Mouse (Mus musculus) spleen, postnatal 14 days (tissue): ENCODE measurements around the gene AW549877.

Experiments
- DNase-seq, 2 experiments: peaks; one replicate each; pipeline ENCODE4 v3.0.0; 2021 to 2022; ENCODE audit warnings: low spot score in 2 of 2

AW549877 gene

DNA sequence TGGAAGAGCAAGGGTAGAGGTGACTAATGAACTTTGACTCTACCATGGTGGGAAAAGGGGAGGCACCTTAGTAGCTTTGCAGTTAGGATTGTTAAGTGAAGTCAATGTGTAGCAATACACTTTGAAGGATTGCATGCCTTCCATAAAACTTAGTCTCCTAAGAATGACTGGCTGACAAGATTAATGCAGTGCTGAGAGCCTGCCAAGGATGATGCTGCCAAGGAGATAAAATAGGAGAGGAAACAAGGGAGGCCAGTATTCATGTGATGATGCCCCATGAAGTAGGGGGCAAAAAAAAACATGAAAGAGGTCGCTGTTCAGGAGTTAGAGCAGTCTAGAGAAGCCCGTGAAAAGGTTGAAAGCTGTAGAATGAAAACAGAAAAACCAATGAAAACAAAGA is 10.7 kb downstream of the AW549877 start:
- no peak for DNase-seq

DNA sequence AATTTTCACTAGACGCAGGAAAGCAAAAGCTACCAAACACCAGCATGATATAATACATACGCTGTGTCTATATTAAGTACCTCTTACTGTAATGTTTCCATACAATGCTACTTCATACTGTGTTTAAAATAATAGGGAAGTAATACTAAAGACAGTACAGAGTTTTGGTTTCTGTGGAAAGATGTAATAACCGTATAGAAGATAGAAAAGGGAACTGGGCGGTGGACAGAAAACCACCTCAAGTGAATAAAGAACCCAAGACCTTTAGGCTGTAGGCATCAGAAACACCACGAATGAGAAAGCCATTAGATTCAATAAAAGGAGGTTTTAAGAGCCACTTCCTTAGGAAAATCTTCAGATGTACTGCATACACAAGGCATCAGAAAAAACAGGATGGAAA is 12.8 kb downstream of the AW549877 start:
- no peak for DNase-seq

DNA sequence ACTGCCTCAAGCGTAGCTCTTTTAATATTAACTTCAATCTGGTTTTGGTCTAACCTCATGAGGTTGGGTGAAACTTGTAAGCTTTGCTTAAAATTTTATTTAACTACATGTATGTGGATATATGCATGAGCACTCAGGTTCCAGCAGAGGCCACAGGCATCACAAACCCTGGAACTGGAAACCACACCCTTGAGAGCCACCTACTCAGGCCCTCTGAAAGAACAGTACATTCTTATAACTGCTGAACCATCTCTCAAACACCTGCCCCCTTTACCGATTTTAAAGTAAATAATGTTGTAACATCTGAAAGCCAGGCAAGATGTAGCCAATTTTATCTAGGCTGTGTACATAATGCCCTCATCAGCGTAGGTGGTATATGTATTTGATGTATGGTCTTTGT is 15.7 kb downstream of the AW549877 start:
- DNase-seq, result no peak

DNA sequence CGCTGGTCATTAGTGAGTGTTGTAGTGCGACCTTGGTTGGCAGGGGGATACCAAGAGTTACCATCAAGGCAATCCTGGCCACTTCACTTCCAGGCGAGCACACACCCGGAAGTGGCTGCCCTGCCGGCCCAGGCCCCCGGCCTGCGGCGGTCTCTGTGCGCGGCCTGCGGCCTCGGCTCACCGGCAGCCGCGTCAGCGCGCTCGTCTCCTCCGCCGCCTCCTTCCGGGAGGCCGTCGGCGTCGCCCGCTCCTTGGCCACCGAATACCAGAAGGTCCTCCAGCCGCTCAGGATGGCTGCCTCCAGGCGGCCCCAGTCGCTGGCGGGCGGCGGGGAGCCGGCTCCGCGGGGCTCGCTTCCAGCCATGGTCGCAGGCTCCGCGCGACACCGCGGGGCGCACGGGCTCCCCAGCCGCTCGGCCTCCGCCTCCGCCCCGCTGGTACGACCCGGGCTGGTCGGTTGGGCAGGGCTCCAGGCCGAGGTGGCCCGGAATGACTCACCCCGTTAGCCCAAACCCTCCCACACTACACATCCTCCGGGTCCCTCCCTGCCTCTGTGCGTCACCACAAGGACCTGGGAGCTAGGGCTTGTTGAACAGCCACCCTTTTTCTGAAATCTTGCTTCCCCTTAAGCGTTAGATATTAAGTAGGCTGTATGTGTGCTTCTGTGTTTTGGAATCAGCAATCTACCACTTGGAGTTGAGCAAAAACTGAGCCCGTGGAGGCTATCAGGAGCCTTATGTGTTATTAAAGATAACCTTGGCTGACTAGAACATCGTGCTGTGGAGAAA is 16.3 kb downstream of the AW549877 start, which contains the start of gene Fbxo4:
Fbxo4 (minus strand) TSS at position 513 of the 788 bp plus-strand sequence.
- peak; percentile 30 to 59 for DNase-seq

DNA sequence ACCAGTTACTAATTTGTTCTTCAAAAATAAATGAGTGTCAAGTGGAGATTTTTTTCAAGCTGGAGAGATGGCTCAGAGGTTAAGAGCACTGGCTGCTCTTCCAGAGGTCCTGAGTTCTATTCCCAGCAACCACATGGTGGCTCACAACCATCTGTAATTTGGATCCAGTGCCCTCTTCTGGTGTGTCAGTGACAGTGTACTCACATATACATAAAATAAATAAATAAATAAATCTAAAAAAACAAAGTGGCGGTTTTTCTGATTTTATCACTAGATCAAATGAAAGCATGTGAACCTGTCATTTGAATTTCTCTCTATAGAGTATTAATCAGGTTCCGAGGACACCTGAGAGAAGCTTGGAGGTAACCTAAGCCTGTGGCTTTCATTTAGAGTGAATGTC is 17.3 kb downstream of the AW549877 start:
- DNase-seq, result no peak

DNA sequence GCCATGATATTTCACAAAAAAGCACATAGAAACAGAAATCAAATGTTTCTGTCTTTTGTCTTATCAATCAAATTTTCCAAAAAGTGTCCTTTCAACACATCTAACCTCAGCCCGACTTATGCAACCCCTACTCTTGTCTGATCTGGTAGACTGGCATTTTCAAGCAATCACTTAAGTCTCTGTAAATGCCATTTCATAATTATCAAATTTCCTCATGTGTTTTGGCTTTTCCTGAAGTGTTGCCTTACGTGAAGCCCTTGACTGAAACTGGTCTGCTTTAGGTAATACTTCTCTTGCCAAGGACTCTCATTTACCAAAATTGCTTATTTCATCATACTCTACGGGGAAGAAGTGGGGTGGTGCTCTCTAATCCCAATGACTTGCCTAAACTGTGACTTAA is 22.2 kb downstream of the AW549877 start:
- DNase-seq, result no peak

DNA sequence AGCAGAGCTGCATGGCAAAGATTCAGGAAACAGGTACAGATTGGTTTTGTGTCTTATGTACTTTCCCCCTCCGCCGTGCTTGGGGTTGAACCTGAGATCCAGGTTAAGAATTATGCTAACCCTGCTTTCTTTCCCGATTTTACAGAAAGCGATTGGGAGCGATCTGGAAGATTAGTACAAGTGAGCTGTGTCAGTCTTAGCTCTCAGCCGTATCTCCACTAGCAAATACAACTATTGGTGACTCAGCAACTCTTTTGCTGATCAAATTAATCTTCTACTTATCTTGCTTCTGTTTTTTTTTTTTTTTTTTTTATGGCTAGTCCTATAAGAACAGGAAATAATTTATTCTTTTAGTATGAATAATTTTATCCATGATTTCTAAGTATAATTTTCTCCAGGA is 25.4 kb downstream of the AW549877 start:
- no peak for DNase-seq

DNA sequence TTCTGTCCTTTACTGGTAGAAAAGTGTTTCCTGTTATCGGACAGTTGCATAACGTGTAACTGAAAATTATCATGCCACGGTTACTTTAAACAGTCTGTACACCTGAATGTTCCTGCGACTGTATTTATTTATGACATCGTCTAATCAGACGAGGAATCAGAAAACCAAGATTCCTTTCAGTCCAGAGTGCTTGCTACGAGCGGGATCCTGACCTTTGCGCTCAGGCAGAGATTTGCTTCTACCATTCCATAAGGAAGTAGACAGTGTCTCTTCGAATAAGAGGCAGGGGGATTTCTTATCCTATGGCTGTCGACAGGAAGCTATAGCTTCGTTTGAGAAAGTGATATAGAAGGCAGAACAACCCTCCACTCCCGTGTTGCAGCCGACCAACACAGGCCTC is 25.8 kb downstream of the AW549877 start:
- no peak for DNase-seq

DNA sequence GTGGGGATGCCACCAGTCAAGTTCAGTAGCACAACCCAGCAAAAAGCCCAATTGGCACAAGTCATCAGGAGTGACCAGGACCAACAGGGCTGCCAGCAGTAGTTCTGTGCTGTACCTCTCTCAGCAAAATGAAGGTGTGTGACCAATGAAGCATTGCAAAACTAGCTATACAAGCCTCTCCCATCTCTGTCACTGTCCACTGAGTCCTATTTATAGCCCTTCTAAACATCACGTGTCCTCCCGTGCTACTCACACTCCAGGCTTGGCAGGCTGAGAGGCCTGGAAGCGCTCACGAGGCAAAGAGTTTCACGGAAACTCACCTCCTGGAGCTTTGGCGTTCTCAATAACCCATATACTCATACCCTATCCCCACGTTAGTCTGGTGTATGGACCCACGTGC is 33.3 kb downstream of the AW549877 start:
- DNase-seq, result no peak

DNA sequence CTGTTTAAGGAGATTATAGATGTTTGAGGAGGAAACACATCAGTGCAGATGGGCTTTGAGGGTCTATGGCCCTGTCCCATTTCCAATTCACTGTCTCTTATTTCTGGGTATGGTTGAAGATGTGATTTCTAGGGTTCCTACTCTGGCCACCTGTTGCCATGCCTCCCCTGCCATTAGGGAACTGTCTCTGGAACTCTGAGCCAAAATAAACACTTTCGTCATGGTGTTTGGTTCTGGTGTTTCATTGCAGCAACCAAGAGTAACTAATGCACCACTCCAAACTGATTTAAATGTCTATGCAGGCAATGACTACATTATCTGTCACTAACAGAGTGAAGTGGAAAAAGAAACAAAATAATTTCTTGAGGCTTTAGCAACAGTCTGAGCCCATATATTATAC is 35.5 kb downstream of the AW549877 start:
- DNase-seq, result no peak

DNA sequence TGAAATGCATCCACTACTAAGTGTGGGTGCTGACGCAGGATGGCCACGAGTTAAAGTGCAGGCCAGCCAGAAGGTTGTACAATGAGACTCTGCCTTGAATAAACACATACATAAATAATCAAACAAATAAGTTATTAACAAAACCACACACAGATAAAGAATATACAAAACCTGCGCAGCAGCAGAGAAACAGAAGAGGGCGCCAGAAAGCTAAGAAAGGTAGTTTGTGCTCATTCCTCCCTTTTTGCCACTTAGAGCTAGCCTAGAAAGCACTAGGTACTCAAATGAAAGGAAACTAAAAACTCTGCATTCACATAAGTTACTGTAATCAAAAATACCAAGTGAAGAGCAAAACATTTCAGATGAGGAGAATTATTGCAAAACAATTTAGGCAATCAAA is 37.6 kb downstream of the AW549877 start:
- DNase-seq, result peak in 1 of 2 experiments; percentile 31

DNA sequence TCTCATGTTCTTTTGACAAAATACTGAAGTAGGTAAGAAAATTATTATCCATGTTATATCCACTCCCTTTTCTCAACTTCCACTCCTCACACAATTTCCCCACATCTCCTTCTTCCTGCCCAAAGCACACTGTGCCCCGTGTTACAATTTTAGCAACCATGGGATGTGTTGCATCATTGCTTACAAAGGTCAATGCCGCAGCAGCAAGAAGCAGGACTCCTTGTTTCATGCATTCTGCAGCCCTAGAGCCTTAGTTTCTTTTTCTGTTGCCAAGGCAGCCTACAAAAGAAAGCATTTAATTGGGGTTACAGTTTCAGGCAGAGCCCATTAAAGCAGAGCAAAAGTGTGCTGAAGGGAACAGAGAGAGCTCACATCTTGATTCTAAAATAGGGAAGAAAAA is 40.6 kb downstream of the AW549877 start:
- no peak for DNase-seq

DNA sequence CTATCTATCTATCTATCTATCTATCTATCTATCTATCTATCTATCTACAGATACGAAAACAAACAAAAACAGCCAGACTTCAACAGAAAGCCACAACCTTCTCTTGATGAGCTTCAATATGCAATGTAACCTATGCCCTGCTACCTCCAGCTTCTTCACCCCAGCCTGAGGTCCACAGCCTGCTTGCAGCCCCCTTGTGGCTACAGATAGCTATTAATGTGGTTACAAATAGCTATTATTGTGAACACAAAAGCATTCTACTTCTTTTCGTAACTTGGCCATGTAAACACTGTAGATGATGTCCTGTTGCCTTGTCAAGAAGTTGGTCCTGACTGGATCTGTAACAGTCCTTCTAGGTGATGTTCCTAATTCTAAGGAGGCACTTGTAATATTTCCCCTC is 57.4 kb downstream of the AW549877 start:
- no peak for DNase-seq

DNA sequence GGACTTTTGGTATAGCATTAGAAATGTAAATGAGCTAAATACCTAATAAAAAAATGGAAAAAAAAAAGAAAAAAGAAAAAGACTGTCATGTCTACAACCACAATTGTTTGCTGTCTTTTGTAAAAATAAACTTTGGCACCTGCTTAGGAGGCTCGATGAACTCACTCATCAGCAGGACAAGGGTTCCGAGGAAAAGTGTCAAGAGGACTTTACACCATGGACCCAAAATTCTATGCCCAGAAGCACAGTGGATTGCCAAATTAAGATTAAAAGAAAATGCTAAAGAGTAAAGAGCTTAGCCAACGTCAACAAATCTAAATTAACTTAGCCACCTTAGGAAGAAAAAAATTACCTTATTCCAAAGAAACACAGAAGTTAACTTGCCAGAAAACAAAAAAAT is 59.5 kb downstream of the AW549877 start:
- DNase-seq, result no peak

DNA sequence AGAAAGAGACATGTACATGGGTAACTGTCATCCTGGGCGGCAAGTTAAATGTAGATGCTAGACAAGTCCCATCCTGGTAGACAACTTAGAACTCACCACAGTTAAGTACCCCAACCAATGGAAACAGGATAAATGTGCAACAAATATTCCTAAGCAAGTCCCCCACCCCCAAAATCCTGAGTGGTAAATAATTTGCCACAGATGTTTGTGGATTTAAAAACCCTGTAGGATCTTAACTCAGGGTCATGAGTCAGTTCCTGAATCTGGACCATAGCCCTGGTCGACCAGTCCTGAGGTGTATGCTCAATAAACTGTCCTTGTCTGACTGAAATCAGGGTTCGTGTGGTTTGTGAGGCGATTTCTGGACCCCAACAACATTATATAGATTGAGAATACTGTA is 62.1 kb downstream of the AW549877 start:
- no peak for DNase-seq
